Mouse (Mus musculus) cerebral cortex, adult 2 months (tissue): ENCODE data around the gene Lrrfip2.

Source experiments
- WGBS: fragments of 180-500 bp; shearing (Covaris S2); methylation state at CpG from one replicate; pipeline ENCODE4 v1.1.7; 2018; 5-methylcytosine and 5-hydroxymethylcytosine counted together

The Lrrfip2 gene

GRCm38 (mm10) chr9:111223406-111223805 lies 106.0 kb downstream of the Lrrfip2 start:
- WGBS, result 89% methylated on average over 5 of the region's 5 CpGs

GRCm38 (mm10) chr9:111228446-111228845 lies 111.1 kb downstream of the Lrrfip2 start:
- WGBS, result 84% methylated on average over 5 of the region's 5 CpGs

- WGBS, result 94% methylated on average over 9 of the region's 9 CpGs
These were observed 117.3 kb downstream of the Lrrfip2 start for GRCm38 (mm10) chr9:111234701-111235100.

GRCm38 (mm10) chr9:111239821-111240220 lies 122.4 kb downstream of the Lrrfip2 start:
- WGBS, result 88% methylated on average over 4 of the region's 4 CpGs

- 84% methylated on average over 6 of the region's 6 CpGs for WGBS
These were observed 126.0 kb downstream of the Lrrfip2 start for GRCm38 (mm10) chr9:111243384-111243783.

GRCm38 (mm10) chr9:111245546-111245945 lies 128.2 kb downstream of the Lrrfip2 start:
- 42% methylated on average over 6 of the region's 6 CpGs for WGBS

- 80% methylated on average over 3 of the region's 3 CpGs for WGBS
These were observed 130.4 kb downstream of the Lrrfip2 start for GRCm38 (mm10) chr9:111247682-111248246.

GRCm38 (mm10) chr9:111252161-111252869 lies 134.9 kb downstream of the Lrrfip2 start:
- 77% methylated on average over 7 of the region's 7 CpGs for WGBS

GRCm38 (mm10) chr9:111260360-111260985 lies 143.1 kb downstream of the Lrrfip2 start:
- 53% methylated on average over 1 of the region's 1 CpGs for WGBS

GRCm38 (mm10) chr9:111261356-111261755 lies 144.0 kb downstream of the Lrrfip2 start:
- WGBS, result 97% methylated on average over 4 of the region's 4 CpGs

GRCm38 (mm10) chr9:111267998-111268397 lies 150.6 kb downstream of the Lrrfip2 start:
- WGBS, result 95% methylated on average over 2 of the region's 2 CpGs

GRCm38 (mm10) chr9:111270606-111271005 lies 153.2 kb downstream of the Lrrfip2 start:
- 16% methylated on average over 5 of the region's 5 CpGs for WGBS

GRCm38 (mm10) chr9:111271056-111271433 lies 153.7 kb downstream of the Lrrfip2 start:
- under 1% methylated on average over 32 of the region's 32 CpGs for WGBS

- WGBS, result under 1% methylated on average over 64 of the region's 64 CpGs
These were observed 154.2 kb downstream of the Lrrfip2 start, which contains the start of the genes Mlh1 and Epm2aip1 for GRCm38 (mm10) chr9:111271434-111272160. Gene Mlh1 (minus strand): TSS chr9:111271791. Gene Epm2aip1 (plus strand): TSS chr9:111271929.

- 2% methylated on average over 19 of the region's 19 CpGs for WGBS
These were observed 155.0 kb downstream of the Lrrfip2 start for GRCm38 (mm10) chr9:111272356-111272755.

GRCm38 (mm10) chr9:111272996-111273785 lies 155.8 kb downstream of the Lrrfip2 start:
- WGBS, result 55% methylated on average over 15 of the region's 15 CpGs

GRCm38 (mm10) chr9:111273958-111274357 lies 156.6 kb downstream of the Lrrfip2 start:
- WGBS, result 39% methylated on average over 1 of the region's 1 CpGs

- 35% methylated on average over 1 of the region's 1 CpGs for WGBS
These were observed 157.8 kb downstream of the Lrrfip2 start for GRCm38 (mm10) chr9:111275156-111275555.
